Mouse (Mus musculus): ENCODE measurements around the gene Calr.

DNA sequence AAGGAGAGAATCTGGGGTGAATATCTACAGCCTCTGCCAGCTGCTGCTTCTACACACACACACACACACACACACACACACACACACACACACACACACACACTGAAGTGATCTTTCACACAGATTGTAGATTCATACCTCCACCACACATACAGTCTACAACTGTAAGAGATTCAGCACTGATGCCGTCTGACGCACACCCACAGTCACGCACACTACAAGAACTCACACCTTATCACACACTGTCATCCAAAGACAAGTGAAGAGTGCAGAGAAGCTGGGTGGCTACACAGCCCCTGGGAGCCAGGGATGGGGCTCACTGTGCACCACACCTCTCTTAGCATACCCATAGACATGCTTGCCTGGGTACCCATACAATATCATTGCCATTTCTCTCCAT, 32.9 kb downstream of the Calr start:
- TF ChIP-seq CTCF (IDR thresholded peaks at IDR 0.05; ENCODE audit: control insufficient read depth, insufficient read depth, insufficient read length) (no peak), FOSL1 (IDR thresholded peaks at IDR 0.05; ENCODE audit: insufficient read depth, low read length, poor library complexity, severe bottlenecking) (no peak), MYOD1 (IDR thresholded peaks at IDR 0.05; ENCODE audit: control insufficient read depth, insufficient read length, low read depth) (no peak), CEBPB (IDR thresholded peaks at IDR 0.05; ENCODE audit: low read depth) (no peak)

Measured in C2C12 (cell line).